Mouse (Mus musculus): Measurements from ENCODE around the gene Bend6. TPM values are rescaled to one million over a fixed set of nuclear protein-coding genes. Genes with fewer than 3 reads are reported as not detected.
A peak's percentile ranks its signal among the peaks of the same experiment; 100 is the strongest.
"Not testable (repeated sequence)": the region's sequence is repeated elsewhere in the genome, so short reads cannot be mapped to it uniquely, and the experiment has no call there.

Bend6 gene
- total RNA-seq, 4 experiments from 2014 or later: 128 to 153 (median 139) TPM

DNA sequence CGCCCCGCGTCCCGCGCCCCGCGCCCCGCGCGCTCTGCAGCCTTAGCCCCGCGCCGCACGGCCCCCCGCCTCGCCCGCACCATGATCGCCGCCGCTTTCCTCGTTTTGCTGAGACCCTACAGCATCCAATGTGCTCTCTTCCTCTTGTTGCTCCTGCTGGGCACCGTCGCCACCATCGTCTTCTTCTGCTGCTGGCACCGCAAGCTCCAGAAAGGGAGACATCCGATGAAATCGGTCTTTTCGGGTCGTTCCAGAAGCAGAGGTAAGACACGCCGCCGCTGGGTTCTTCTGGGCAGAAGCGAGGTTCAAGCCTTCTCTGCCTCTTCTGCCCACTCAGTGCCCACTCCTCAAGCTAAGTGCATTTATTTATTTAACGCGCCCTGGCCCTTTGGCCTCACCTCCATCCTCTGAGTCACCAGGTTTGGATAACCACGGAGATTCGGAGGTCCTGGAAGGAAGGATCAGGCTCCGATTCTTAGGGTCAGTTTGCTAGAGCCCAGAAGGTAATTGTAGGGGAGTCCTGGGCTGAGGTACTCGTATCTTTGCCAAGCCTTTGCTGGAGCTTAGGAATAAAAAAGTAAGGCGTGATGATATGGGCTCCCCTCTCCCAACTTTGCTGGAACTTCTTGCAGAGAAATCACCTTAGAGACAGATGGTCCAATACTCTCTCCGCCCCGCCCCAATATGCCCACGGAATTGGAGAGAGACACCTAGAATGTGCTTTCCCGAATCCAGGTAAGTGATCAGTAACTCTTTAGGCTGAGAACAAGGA is 761 bp upstream of the Bend6 start, which contains the start of gene Dst:
TSS of gene Dst (plus strand) at position 35 of the 772 bp plus-strand sequence.
- peak; percentile 22 to 32 for DNase-seq (ENCODE audit: low spot score in 2 of 2)

DNA sequence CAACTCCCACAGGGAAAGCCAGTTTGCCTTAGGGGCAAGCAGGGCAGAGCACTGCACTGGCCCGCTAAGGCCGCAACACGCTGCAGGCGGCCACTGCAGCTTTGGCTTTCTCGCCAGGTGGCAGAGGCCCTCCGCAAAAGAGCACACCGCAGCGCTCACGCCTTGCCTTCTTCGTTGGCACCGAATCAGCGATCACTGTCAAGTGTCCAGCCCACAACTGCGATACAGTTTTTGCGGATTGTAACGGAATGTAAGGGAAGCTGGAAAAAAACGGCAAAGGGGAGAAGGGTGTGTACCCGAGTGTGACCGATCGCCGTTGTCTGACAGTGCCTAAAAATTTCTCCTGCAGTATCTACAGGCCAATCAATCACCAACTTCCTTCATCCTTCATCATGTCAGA is 689 bp downstream of the Bend6 start:
- no peak for DNase-seq (ENCODE audit: low spot score in 2 of 2)

DNA sequence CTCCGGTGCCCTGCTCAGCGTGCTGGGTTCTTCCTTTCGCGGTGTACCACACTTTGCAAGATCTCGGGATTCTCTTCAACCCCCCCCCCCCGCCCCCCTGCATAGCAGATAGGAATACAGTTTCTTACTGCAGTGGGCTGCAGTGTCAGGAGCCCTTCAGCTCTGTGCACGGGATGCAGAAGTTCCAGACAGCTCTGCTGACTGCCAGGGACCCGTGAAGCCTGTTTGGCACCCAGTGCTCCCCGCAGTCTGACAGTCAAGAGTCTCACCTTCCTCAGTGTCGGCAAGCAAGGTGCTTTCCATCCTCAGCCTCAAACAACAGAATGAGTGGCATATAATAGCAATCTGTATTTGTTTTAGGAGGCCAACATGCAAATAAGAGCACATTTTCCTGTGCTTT is 1.4 kb downstream of the Bend6 start:
- DNase-seq (ENCODE audit: low spot score in 2 of 2): no peak

DNA sequence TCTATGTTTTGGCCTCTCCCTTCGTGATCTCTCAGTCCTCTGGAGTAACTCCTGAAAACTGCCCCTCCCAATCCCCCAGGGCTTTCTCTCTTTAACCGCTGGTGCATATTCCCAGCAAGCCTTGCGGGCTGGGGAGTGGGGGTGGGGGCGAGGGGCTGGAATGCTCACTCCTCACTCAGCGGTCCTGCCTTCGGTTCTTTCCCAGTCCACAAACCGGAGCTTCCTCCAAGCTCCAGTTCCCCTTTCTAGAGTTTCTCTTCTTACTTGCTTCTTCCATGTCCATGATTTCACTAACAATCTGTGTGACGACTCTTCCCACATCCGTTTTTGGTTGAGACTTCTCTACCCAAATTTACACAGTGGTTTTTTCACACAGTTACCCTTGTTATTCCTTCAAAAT is 4.0 kb downstream of the Bend6 start:
- DNase-seq (ENCODE audit: low spot score in 2 of 2): no peak

DNA sequence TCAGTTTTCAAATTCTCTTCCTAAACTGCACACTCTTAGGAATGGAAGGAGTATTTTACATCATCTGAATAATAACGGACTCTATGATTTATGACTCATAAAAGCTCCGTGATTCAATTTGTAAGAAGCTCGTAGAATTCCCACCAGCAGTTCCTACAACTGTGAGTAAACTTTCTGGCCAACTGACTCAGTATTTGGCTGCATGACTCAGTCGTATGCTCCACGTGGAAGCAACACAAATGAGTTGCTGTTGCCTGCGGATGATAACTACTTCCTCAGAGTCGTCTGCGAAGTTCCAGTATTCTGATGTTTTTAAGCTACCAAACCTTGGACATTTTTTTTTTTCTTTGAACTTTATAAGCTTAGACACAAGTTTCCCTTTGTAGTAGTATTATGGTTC is 7.4 kb downstream of the Bend6 start:
- no peak for DNase-seq (ENCODE audit: low spot score in 2 of 2)

DNA sequence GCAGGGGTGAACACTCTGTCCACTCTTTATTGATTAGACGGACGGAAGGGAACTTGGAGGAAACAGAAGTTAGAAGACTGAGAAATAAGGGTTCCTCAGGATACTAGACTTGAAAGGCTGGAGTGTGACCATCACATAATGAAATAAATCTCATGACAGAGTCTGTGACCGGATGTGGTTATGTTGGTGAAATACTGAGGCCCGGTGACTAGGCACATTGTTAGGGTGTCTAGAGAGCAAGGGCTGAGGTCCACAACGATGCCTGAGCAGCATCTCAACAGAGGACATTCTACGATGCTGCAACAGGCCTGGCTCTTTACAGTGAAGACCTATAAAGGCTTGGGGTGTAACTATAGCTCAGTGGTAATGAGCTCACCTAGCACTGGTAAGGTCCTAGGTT is 9.2 kb downstream of the Bend6 start:
- no peak for DNase-seq (ENCODE audit: low spot score in 2 of 2)

DNA sequence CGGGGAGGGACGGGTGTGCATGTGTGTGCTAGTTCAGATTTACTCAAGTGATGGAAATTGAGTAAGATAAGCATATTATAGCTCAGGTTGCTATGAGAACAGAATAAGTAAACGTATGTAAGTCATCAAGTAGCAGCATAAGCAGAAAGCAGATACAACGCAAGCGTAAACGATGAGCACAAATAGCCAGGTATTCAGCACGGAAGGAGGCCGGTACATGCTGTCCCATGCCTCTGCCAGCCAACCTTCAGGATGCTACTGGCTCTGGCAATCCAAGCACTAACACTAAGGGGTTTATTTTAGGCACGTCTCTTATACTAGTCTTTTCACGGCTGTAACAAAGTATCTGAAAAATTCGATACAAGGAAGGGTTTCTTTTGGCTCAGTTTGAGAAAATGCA is 10.2 kb downstream of the Bend6 start:
- DNase-seq (ENCODE audit: low spot score in 2 of 2): no peak

DNA sequence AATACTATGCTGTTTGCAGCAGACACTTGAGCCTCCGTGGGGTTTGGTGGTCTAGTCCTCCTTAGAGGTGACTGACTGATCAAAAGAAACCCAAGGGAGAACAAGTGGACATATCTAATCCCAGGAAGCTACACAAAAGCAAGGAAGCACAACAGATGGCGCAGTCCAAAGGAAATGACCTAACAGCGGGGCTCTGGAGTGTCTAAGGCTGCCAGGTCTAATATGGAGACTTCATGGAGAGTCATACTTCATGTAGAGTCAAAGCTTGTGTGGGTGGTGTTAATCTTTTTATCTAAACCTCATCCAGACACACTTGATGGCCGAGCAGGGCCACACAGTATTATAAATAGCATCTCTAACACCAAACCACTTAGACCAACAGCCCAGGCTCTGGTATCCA is 10.9 kb downstream of the Bend6 start:
- no peak for DNase-seq (ENCODE audit: low spot score in 2 of 2)

DNA sequence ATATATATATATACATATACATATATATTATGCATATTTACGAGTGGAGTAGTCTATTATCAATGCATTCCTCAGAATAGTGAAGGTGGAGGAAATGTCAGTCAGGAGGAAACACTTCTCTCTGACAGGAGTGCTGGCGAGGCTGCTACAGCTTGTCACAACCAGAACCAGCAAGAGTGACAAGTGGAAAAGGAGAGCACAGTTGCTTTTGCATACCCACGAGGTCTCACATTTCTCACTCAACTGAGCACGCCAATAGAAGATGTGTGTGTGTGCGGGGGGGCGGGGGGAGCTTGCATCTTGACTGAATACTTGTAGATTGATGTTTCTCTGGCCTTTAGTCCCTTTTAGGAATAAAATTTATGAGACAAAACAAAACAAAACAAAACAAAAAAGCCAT is 11.5 kb downstream of the Bend6 start:
- no peak for DNase-seq (ENCODE audit: low spot score in 2 of 2)

DNA sequence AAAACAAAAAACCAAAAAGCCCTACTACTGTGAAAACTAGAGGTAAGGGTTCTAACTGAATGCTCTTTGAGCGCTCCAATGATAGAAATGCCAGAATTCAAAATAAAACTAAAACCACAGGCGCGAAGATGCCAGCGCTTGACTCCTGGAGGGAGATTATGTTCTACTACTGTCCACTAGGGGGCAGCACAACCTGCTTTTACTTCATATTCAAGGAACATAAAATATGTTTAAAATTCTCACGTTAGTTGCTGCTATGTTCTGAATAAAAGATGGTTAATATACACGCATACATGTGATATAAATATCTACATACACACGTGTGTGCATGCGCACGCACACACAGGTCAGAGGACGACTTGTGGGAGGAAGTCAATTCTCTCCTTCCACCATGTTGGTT is 14.8 kb downstream of the Bend6 start:
- DNase-seq (ENCODE audit: low spot score in 2 of 2): no peak

DNA sequence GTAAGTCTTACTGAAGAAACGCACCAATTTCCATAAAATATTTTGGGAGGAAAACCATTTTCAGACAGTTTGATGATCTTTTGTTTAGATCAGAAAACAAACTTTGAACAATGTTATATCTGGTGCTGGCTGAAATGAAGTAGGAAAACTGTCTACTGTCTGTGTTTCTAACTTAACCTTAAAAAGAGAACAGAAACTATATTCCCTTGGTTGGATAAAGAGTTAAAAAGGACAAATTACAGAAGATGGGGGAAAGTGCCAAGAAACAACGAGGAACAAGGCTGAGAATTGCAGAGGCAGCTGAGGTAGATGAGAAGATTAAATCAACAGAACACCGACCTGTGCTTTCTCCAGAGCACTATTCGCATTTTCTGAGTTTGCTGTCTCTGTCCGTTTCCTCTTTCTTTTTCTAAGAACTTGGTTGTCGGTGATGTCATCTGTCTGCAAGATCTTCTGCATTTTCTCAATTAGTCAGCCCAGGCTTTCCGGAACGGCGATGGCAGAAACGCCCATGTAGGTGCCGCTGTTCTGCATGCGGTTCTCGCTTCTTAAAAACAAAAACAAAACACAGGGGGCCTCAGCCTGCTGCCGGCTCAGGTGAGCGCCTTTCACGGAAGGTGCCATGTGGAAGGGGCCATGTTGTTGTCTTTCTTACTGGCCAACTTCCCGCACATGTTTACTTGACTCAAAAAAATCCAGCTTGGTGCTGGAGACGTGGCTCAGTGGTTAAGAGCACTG is 24.3 kb downstream of the Bend6 start:
- DNase-seq (ENCODE audit: low spot score in 2 of 2): peak; percentile 5 to 16

DNA sequence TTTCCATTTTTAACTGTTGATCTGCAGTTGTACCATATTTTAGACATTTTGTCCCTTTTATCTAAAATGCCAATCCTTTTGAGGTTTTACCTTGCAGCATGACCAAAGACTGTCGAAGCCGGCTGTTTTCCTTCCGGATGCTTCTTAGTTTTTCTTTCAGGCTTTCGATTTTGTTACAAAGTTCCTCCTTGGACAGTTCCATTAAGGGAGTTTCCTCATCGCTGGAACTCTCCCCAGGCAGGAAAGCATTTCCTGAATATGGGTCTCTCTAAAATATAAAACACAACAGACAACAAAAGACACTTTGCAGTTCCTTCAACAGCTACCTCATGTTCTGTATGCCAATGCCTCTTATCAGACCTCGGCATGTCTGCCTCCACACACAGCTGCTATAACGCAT is 29.4 kb downstream of the Bend6 start:
- no peak for DNase-seq (ENCODE audit: low spot score in 2 of 2)

DNA sequence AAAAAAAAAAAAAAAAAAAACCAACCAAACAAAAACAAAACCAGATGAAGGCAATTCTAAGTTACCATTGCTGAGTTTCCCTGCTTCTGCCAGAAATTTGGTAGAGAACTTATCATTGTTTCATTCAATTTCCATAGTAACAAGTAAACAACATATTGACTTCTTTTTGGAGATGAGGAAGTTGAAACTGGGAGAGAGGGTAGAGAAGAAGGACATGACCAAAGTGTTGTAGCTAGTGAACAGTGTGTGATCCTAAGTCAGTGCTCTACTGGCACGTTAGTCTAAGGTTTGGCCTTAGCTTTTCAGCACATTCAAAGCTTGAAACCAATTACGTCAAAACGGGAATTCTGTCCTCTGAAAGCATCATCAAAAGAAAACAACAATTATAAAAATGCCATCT is 31.2 kb downstream of the Bend6 start:
- DNase-seq (ENCODE audit: low spot score in 2 of 2): no peak

DNA sequence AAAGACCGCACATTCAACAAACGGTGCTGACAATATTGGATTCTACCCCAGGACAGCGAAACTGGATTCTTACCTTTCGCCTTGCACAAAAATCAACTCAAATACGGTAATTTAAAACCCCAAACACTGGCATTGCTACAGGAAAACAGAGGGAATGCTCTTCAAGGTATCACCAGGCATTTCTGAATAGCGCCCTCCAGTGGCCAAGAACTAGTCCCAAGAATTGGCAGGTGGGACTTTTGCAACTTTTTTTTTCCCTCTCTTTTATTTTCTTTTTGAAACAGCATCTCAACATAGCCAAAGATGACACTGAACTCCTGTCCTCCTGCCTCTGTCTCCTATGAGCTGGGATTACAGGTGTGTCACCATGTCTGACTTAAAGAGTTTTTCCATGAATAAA is 31.9 kb downstream of the Bend6 start:
- DNase-seq (ENCODE audit: low spot score in 2 of 2): no peak

DNA sequence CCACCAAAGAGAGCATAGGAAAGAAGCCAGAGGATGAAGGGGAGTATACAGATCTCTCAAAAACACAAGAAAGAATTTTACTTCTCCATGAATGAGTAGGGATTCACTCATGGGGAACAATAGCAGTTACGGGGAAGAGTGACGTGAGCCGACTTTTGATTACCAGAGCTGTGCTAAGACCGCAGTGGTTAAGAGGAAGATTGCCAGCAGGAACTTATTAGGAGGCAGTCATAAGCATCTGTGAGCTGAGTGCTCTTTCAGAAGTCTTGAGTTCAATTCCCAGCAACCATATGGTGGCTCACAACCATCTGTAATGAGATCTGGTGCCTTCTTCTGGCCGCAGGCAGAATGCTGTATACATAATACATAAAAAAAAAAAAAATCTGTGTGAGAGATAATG is 34.1 kb downstream of the Bend6 start:
- DNase-seq (ENCODE audit: low spot score in 2 of 2): no peak

DNA sequence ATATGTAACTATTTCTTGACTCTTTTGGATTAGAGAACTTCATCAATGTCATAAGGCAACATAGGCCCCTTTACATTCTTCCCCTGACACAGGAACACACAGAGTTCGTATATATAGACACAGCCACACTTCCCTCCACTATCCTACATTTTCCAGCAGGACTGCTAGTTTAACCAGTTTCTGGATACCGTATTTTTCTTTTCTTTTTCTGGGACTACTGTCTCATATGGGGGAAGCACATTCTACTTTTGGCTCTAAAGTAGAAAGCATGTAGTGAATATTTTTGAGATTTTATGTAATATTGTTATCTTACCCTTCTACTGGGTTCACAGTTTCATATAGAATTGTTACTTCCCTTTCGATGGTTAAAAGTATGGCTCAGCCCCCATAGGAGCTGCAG is 38.2 kb downstream of the Bend6 start:
- DNase-seq (ENCODE audit: low spot score in 2 of 2): no peak

DNA sequence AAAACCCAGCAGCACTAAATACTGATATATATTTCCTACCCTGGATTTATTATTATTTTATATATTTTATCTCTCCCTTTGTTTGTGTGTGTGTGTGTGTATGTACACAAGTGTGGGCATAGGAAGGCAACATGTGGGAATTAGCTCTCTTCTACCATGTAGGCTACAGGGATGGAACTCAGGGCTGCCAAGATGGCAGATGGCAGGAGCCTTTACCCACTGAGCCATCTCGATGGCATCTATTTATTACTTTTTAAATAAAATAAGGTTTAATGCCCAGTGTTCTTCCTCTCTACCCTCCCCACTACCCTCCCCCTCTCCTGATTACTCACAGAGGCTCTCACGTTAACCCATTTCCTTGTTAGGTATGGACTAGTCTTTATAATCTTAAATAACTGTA is 38.6 kb downstream of the Bend6 start:
- DNase-seq (ENCODE audit: low spot score in 2 of 2): no peak

DNA sequence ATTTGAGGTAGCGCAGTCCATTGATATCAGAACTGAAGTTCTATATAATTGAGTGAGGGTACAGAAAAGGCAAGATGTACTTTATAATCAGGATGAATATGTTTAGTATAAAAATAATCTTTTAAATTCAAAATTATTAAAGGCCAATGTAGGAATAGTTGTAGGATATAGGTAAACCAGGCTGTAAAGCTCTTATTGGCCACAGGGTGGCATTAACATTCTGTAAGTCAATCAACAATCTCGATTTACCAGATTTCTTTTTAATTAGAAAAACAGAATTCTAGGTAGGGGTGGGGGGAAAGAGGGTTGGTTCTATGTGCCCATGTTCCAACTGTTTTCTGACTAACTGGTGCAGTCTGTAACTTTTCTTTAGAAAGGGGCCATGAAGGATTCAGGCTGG is 60.8 kb downstream of the Bend6 start:
- no peak for DNase-seq (ENCODE audit: low spot score in 2 of 2)

DNA sequence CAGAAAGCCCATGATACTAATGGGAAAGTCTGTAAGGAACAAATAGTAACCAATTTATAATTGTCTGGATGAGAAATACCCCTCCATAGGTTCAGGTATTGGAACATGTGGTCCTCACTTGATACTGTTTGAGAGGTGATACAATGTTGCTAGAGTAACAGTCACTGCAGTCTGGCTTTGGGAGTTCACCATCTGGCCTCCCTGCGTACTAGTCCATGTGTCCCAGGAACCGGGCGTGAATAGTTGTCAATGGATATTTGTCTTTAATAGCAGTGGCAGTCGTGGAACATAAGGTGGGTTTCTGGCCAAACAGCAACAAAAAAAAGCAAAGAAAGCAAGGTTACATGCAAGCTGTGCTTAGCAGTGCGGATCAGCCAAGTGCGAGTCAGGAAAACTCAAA is 63.8 kb downstream of the Bend6 start:
- no peak for DNase-seq (ENCODE audit: low spot score in 2 of 2)

DNA sequence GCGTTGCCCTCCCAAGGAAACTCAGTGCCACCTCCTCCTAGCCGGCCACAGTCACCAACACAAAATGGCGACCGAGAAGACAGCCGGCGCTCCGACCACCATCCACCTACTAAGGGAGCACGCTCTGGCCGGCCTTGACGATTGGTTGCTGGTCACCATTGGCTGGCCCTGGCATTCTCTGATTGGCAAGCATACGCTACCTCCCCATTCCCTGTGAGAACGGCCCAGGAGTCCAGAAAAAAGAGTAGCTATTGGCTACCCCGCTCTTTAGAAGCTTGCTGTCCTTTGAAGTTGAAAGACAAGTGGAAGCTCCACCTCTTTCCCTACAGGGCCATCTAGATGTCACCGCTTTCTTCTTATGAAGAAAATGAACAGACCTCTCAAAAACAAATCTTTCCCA is 68.7 kb downstream of the Bend6 start:
- DNase-seq (ENCODE audit: low spot score in 2 of 2): not testable (repeated sequence)

DNA sequence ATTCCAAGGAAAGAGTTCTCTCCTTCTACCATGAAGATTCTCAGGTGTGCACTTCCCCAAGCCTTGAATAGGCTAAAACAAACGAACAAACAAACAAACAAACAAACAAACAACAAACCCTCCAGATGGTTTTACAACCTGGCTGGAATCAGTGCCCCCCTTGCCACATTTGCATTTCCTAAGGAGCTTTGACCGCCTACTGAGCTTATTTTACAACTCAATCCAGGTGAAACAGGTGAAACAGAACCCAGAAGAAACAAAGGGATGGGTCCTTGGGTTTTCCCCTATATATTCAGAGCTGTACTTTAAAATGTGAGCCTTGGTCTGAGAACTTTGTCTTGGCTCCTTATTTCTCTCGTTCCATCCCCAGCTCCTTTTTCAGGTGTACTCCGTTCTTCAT is 77.0 kb downstream of the Bend6 start:
- no peak for DNase-seq (ENCODE audit: low spot score in 2 of 2)

DNA sequence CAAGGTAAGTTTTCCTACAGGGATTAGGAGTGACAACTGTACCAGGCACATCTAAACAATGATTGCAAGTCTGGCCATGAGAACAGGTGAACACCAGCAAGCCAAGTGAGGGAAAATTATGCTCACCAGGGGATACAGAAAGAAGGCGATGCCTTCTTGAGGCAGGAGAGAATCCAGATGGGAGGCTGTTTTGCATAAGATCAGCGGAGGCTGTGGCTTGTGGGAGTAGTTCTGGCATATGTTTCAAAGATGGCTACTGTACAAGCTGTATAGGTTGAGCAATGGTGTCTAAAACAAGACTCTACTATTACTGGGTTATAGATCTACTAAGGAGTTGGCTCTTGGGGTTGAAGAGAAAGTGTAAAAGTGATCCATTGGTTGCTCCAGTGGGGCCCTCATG is 89.7 kb downstream of the Bend6 start:
- DNase-seq (ENCODE audit: low spot score in 2 of 2): no peak

Measured in left cerebral cortex, adult 8-10 months (tissue).